Mouse (Mus musculus): ENCODE measurements around the gene Macrod1. TPM values are rescaled to one million over a fixed set of nuclear protein-coding genes. Genes with fewer than 3 reads are reported as not detected.

Macrod1 gene
- polyA plus RNA-seq, 1 experiment from 2014 or later = 8.3 TPM

DNA sequence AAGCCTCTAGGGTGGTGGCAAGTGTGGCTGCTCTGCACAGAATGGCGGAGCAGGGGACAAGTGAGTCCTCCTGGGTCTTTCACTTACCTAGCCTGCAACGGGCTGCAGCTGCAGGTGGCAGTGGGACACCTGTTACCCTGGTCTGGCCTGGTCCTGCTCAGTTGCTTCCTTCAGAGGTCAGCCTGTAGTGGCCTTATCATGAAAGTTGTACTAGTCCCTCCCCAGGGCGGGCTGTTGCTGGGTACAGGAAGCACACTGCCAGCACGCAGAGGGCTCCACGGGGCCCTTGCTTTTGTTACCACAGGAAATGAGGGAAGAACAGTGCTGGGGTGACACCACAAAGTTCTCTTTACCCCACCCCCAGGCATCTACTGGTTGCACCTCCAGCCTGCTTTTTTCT, 37.4 kb upstream of the Macrod1 start, which contains the start of gene Fermt3:
Gene Fermt3, minus strand, starts transcription at position 279 of the 400 bp plus-strand sequence.
- no peak within 1 kb of the TSS for H3K4me2 ChIP-seq (replicated peaks; ENCODE audit: low read depth, low read length)
- H3K27ac ChIP-seq (ENCODE audit: low read length) = no peak within 1 kb of the TSS
- H3K4me1 ChIP-seq (ENCODE audit: control insufficient read depth, insufficient read depth, low read length) = no peaks in the 10 kb centered on the region
- no peaks in the 10 kb centered on the region for H3K9me3 ChIP-seq (ENCODE audit: control insufficient read depth, low read depth, low read length)
- H3K4me3 ChIP-seq (ENCODE audit: low read depth, low read length) = no peak within 1 kb of the TSS; the same call in 1 of the 2 replicates
- WGBS = 88% methylated on average over 5 of the region's 5 CpGs
- no peaks in the 10 kb centered on the region for H3K27me3 ChIP-seq (ENCODE audit: control insufficient read depth, insufficient read depth, low read length)
- H3K36me3 ChIP-seq (ENCODE audit: control insufficient read depth, insufficient read depth, low read length) = peaks cover 48% of the 10 kb centered on the region
- H3K9ac ChIP-seq (replicated peaks; ENCODE audit: low read depth, low read length) = no peak within 1 kb of the TSS
- ATAC-seq (ENCODE audit: insufficient number of reproducible peaks, insufficient read depth, low FRiP score, low read depth) = peak; percentile 39; the same call in 1 of the 2 replicates

DNA sequence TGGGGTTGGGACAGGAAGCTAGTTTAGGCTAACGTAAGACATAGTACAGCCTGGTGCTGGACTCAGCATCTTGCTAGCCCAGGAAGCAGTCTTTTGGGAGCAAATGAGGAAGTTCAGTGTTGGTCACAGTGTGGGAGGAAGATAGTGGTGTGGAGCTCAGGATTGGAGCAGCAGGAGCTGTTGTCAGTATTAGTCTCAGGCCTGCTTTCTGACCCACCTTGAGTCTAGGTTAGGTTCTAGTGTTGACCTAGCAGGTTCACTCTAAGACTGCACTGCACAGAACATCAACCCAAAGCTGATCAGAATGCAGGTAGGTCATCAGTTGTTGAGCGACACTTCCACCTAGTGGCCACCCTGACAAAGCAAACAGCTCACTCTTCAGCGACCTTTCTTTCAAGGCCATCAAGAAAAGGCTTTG, 36.4 kb upstream of the Macrod1 start:
- Histone ChIP-seq H3K4me1 (ENCODE audit: control insufficient read depth, insufficient read depth, low read length) (no peaks in the 10 kb centered on the region), H3K9ac (replicated peaks; ENCODE audit: low read depth, low read length) (no peak overlapping the region), H3K27ac (ENCODE audit: low read length) (no peak overlapping the region), H3K4me2 (replicated peaks; ENCODE audit: low read depth, low read length) (no peak overlapping the region), H3K36me3 (ENCODE audit: control insufficient read depth, insufficient read depth, low read length) (peaks cover 58% of the 10 kb centered on the region), H3K9me3 (ENCODE audit: control insufficient read depth, low read depth, low read length) (no peaks in the 10 kb centered on the region), H3K27me3 (ENCODE audit: control insufficient read depth, insufficient read depth, low read length) (no peaks in the 10 kb centered on the region), H3K4me3 (ENCODE audit: low read depth, low read length) (no peak overlapping the region)
- 47% methylated on average over 3 of the region's 3 CpGs for WGBS
- ATAC-seq (ENCODE audit: insufficient number of reproducible peaks, insufficient read depth, low FRiP score, low read depth) = peak; percentile 73; the same call in 1 of the 2 replicates

- WGBS = 95% methylated on average over 5 of the region's 5 CpGs
- no peaks in the 10 kb centered on the region for H3K27me3 ChIP-seq (ENCODE audit: control insufficient read depth, insufficient read depth, low read length)
- H3K4me3 ChIP-seq (ENCODE audit: low read depth, low read length) = no peak overlapping the region
- H3K36me3 ChIP-seq (ENCODE audit: control insufficient read depth, insufficient read depth, low read length) = peaks cover 89% of the 10 kb centered on the region
- H3K4me1 ChIP-seq (ENCODE audit: control insufficient read depth, insufficient read depth, low read length) = no peaks in the 10 kb centered on the region
- no peak overlapping the region for H3K27ac ChIP-seq (ENCODE audit: low read length)
- no peak for ATAC-seq (ENCODE audit: insufficient number of reproducible peaks, insufficient read depth, low FRiP score, low read depth)
- H3K9me3 ChIP-seq (ENCODE audit: control insufficient read depth, low read depth, low read length) = no peaks in the 10 kb centered on the region
- H3K4me2 ChIP-seq (replicated peaks; ENCODE audit: low read depth, low read length) = no peak overlapping the region
- no peak overlapping the region for H3K9ac ChIP-seq (replicated peaks; ENCODE audit: low read depth, low read length)
These were observed 27.1 kb upstream of the Macrod1 start for GRCm38 (mm10) chr19:7029531-7029930.

DNA sequence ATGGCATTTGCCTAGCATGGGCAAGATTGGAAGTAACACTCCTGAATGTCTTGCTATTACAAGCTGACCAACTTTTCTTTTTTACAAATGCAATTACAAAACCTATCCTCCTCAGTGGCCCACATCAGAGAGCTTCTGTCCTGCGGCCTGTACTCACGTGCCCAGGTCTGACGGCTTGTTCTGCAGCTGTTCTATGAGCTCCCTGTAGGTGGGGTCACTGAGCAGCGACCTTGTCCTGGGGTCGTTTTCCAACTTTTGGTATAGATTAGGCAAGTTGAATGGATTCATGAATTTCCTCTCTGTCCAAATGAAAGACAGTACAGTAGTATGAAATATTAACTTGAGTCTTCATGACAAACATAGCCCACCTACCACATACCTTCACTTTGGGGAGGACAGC, 22.6 kb upstream of the Macrod1 start:
- Histone ChIP-seq H3K9me3 (ENCODE audit: control insufficient read depth, low read depth, low read length) (no peaks in the 10 kb centered on the region), H3K27ac (ENCODE audit: low read length) (no peak overlapping the region), H3K4me1 (ENCODE audit: control insufficient read depth, insufficient read depth, low read length) (peaks cover 6% of the 10 kb centered on the region; the same call in 1 of the 2 replicates), H3K27me3 (ENCODE audit: control insufficient read depth, insufficient read depth, low read length) (no peaks in the 10 kb centered on the region), H3K9ac (replicated peaks; ENCODE audit: low read depth, low read length) (no peak overlapping the region), H3K36me3 (ENCODE audit: control insufficient read depth, insufficient read depth, low read length) (peaks cover 57% of the 10 kb centered on the region), H3K4me3 (ENCODE audit: low read depth, low read length) (no peak overlapping the region), H3K4me2 (replicated peaks; ENCODE audit: low read depth, low read length) (no peak overlapping the region)
- WGBS = 91% methylated on average over 5 of the region's 5 CpGs
- no peak for ATAC-seq (ENCODE audit: insufficient number of reproducible peaks, insufficient read depth, low FRiP score, low read depth)

GRCm38 (mm10) chr19:7039088-7039720, 17.4 kb upstream of the Macrod1 start:
- peak overlapping the region; percentile 84 for H3K4me2 ChIP-seq (replicated peaks; ENCODE audit: low read depth, low read length)
- no peaks in the 10 kb centered on the region for H3K27me3 ChIP-seq (ENCODE audit: control insufficient read depth, insufficient read depth, low read length)
- H3K9ac ChIP-seq (replicated peaks; ENCODE audit: low read depth, low read length) = peak overlapping the region; percentile 87
- peaks cover 10% of the 10 kb centered on the region for H3K36me3 ChIP-seq (ENCODE audit: control insufficient read depth, insufficient read depth, low read length)
- no peaks in the 10 kb centered on the region for H3K9me3 ChIP-seq (ENCODE audit: control insufficient read depth, low read depth, low read length)
- 2% methylated on average over 31 of the region's 35 CpGs for whole genome bisulfite sequencing
- H3K4me1 ChIP-seq (ENCODE audit: control insufficient read depth, insufficient read depth, low read length) = peaks cover 10% of the 10 kb centered on the region; the same call in 1 of the 2 replicates
- peak; percentile 1 for ATAC-seq (ENCODE audit: insufficient number of reproducible peaks, insufficient read depth, low FRiP score, low read depth)
- H3K4me3 ChIP-seq (ENCODE audit: low read depth, low read length) = peak overlapping the region; percentile 87
- peak overlapping the region; percentile 85 for H3K27ac ChIP-seq (ENCODE audit: low read length)

DNA sequence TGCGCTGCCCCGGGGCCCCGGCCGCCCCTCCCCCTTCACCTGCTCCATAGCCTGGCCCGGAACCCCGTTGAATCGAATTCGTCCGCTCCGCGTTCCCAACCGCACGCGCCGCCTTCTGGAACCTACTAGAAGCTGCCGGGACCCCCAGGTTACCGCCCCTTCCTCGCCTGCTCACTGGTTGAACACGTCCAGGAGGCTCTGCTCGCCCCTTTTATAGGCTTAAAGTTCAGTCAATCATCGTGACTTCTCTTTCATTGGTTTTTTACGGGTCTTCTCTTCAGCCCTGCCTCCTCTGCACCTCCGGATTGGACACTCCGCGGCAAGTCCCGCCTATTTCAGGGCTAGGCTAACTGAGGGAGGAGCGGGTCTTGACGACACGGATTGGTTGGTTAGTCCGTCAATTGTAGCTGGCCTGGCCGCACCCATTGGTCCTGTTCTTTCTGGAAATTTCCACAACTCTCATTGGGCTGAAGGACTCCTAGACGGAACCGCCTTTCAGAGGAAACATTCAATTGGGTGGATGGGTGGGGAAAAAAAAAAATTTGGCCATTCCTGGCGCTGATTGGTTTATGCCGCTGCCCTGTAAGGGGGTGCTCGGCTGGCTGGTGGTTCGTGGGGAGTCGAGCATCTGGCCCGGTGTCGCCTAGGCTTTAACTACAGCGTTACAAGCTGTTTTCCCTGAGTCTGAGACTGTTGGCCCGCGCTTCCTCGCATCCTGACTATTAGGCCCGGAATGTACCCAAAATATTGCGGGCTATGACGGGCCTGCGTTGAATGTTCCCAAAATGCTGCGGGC, 16.6 kb upstream of the Macrod1 start, which contains the start of gene Stip1:
Gene Stip1, minus strand, starts transcription at position 127 of the 796 bp plus-strand sequence.
- Histone ChIP-seq H3K9ac (replicated peaks; ENCODE audit: low read depth, low read length) (peak within 1 kb of the TSS; percentile 87), H3K4me3 (ENCODE audit: low read depth, low read length) (peak within 1 kb of the TSS; percentile 87), H3K27me3 (ENCODE audit: control insufficient read depth, insufficient read depth, low read length) (no peaks in the 10 kb centered on the region), H3K9me3 (ENCODE audit: control insufficient read depth, low read depth, low read length) (no peaks in the 10 kb centered on the region), H3K4me1 (ENCODE audit: control insufficient read depth, insufficient read depth, low read length) (peaks cover 10% of the 10 kb centered on the region; the same call in 1 of the 2 replicates), H3K4me2 (replicated peaks; ENCODE audit: low read depth, low read length) (peak within 1 kb of the TSS; percentile 84), H3K36me3 (ENCODE audit: control insufficient read depth, insufficient read depth, low read length) (peaks cover 5% of the 10 kb centered on the region), H3K27ac (ENCODE audit: low read length) (peak within 1 kb of the TSS; percentile 95)
- WGBS = under 1% methylated on average over 49 of the region's 49 CpGs
- peak; percentile 99 for ATAC-seq (ENCODE audit: insufficient number of reproducible peaks, insufficient read depth, low FRiP score, low read depth)

DNA sequence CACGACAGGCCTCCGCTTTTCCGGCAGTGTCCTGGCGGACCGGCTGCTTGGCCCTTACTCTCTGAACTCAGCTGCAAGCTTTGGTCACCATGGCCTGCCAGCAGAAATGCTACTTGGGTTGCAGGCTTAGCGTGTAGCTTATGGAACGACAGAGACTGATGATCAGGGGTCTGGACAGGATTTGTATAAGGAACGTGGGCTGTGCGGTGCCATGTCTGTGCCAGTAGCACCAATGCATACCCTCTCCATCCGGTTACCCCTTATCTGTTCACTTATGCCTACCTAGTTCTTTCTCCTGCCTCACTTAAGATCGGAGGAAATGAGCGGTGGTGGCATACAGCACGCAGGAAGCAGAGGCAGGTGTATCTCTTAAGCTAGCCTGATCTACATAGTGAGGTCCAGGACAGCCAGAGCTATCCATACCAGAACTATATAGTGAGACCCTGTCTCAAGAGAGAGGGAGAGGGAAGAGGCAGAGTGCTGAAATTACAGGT, 15.9 kb upstream of the Macrod1 start:
- peaks cover 10% of the 10 kb centered on the region; the same call in 1 of the 2 replicates for H3K4me1 ChIP-seq (ENCODE audit: control insufficient read depth, insufficient read depth, low read length)
- WGBS = 19% methylated on average over 13 of the region's 13 CpGs
- no peaks in the 10 kb centered on the region for H3K9me3 ChIP-seq (ENCODE audit: control insufficient read depth, low read depth, low read length)
- peak overlapping the region; percentile 56 for H3K4me3 ChIP-seq (ENCODE audit: low read depth, low read length)
- no peaks in the 10 kb centered on the region; the same call in 1 of the 2 replicates for H3K36me3 ChIP-seq (ENCODE audit: control insufficient read depth, insufficient read depth, low read length)
- peak overlapping the region; percentile 95 for H3K27ac ChIP-seq (ENCODE audit: low read length)
- H3K27me3 ChIP-seq (ENCODE audit: control insufficient read depth, insufficient read depth, low read length) = no peaks in the 10 kb centered on the region
- no peak for ATAC-seq (ENCODE audit: insufficient number of reproducible peaks, insufficient read depth, low FRiP score, low read depth)
- H3K4me2 ChIP-seq (replicated peaks; ENCODE audit: low read depth, low read length) = peak overlapping the region; percentile 76
- peak overlapping the region; percentile 76 for H3K9ac ChIP-seq (replicated peaks; ENCODE audit: low read depth, low read length)

- Histone ChIP-seq H3K4me1 (ENCODE audit: control insufficient read depth, insufficient read depth, low read length) (peaks cover 10% of the 10 kb centered on the region; the same call in 1 of the 2 replicates), H3K4me3 (ENCODE audit: low read depth, low read length) (peak overlapping the region; percentile 56; the same call in 1 of the 2 replicates), H3K27ac (ENCODE audit: low read length) (no peak overlapping the region; the same call in 1 of the 2 replicates), H3K36me3 (ENCODE audit: control insufficient read depth, insufficient read depth, low read length) (no peaks in the 10 kb centered on the region; the same call in 1 of the 2 replicates), H3K9ac (replicated peaks; ENCODE audit: low read depth, low read length) (no peak overlapping the region), H3K4me2 (replicated peaks; ENCODE audit: low read depth, low read length) (peak overlapping the region; percentile 76), H3K27me3 (ENCODE audit: control insufficient read depth, insufficient read depth, low read length) (no peaks in the 10 kb centered on the region), H3K9me3 (ENCODE audit: control insufficient read depth, low read depth, low read length) (no peaks in the 10 kb centered on the region)
- 86% methylated on average over 2 of the region's 2 CpGs for WGBS
- no peak for ATAC-seq (ENCODE audit: insufficient number of reproducible peaks, insufficient read depth, low FRiP score, low read depth)
These were observed 15.4 kb upstream of the Macrod1 start for GRCm38 (mm10) chr19:7041171-7041570.
